Mouse (Mus musculus) T-helper 17 cell (primary cell): ENCODE results near the gene Mroh9.

Source experiments
- in situ Hi-C, 2 experiments: fragments of 300-600 bp; cut with MboI, MseI; formaldehyde crosslinking; loops; 1 replicate in 1 of 2; 2 replicates in 1 of 2; pipeline ENCODE4 v1.15.1; 2025; ENCODE audit warnings: high pct_unique_total_duplicates in 2 of 2

The Mroh9 gene

GRCm38 (mm10) chr1:162984428-162984827, 101.0 kb downstream of the Mroh9 start, which contains the start of gene Fmo3:
TSS of gene Fmo3 (minus strand) at chr1:162984528.
- in situ Hi-C loops: no loop called here
